ENCODE assay signal across 9 mouse cellular contexts in the genomic region with DNA sequence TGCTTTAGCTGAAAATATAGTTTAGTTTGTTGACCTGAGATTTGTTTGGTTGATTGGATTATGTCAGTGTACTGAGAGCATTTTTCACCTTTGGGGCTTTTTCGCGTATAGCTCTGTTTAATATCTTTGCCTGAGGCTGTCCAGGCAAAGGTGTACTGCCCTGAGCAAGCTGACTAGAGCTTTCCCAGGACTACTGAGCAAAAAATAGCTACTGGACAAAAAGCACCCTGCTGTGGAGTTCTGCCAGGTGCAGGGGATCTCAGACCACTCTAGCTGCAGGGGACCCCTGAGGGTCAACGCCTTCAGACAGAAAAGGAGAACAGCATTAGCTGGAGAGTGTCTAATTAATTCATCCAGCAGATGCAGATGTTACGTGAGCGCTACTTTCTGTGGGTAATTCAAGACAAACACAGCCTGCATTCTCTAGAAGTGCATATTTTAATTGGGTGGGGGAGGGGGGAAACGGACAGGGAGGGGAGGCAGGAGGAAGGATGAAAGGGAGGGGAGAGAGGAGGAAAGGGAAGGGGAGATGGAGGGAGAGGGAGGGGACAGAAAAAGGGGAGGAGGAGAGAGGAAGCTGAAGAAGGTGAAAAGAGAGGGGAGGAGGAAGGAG.
DNase-seq lines count a peak whose midpoint lies in the region; ATAC-seq and TF ChIP-seq lines count a peak whose summit lies in the region.
"Had no signal": no experiment of that assay in that cellular context is flagged by ENCODE, and none has a peak within 500 bp of the region (broad histone marks: within the 10 kb centered on the region; RNA-seq: fewer than 3 reads in every experiment).

No protein-coding gene starts in this region.

- 32% methylated on average over 6 of the region's 6 CpGs for WGBS in heart, embryonic 11.5 days (ENCODE audit: insufficient replicate concordance)
- 18% methylated on average over 6 of the region's 6 CpGs for WGBS in embryonic facial prominence, embryonic 13.5 days
- 13% methylated on average over 6 of the region's 6 CpGs for WGBS in hindbrain, embryonic 15.5 days
- 48% methylated on average over 6 of the region's 6 CpGs for WGBS in liver, postnatal 0 days (ENCODE audit: insufficient replicate concordance)

- no peaks in the 10 kb centered on the region for H3K36me3 ChIP-seq in heart, embryonic 11.5 days (ENCODE audit: control insufficient read depth, insufficient read depth, low read length)
- no peaks in the 10 kb centered on the region for H3K36me3 ChIP-seq in embryonic facial prominence, embryonic 13.5 days
- H3K36me3 ChIP-seq in hindbrain, embryonic 15.5 days, result no peaks in the 10 kb centered on the region
- H3K36me3 ChIP-seq in liver, postnatal 0 days (replicated peaks; ENCODE audit: insufficient read depth, low read length), result no peaks in the 10 kb centered on the region

- H3K9ac ChIP-seq in heart, embryonic 11.5 days (ENCODE audit: low read depth, low read length), result no peak overlapping the region
- H3K9ac ChIP-seq in embryonic facial prominence, embryonic 13.5 days, result no peak overlapping the region
- H3K9ac ChIP-seq in hindbrain, embryonic 15.5 days, result no peak overlapping the region
- H3K9ac ChIP-seq in liver, postnatal 0 days (replicated peaks), result no peak overlapping the region

- TF ChIP-seq EP300 in liver, postnatal 0 days (IDR thresholded peaks at IDR 0.05; ENCODE audit: low read depth), result no peak

- TF ChIP-seq CTCF in liver, postnatal 0 days (IDR thresholded peaks at IDR 0.05; ENCODE audit: low read depth), result no peak

- peak overlapping the region; percentile 6; the same call in 1 of the 2 replicates for H3K4me2 ChIP-seq in heart, embryonic 11.5 days
- peak overlapping the region; percentile 38 for H3K4me2 ChIP-seq in embryonic facial prominence, embryonic 13.5 days
- H3K4me2 ChIP-seq in hindbrain, embryonic 15.5 days, result peak overlapping the region; percentile 41
- no peak overlapping the region for H3K4me2 ChIP-seq in liver, postnatal 0 days (ENCODE audit: low read depth, low read length)

- DNase-seq in heart, adult 8-10 months (ENCODE audit: low spot score), result no peak
- DNase-seq in neural tube, embryonic 10.5 days (ENCODE audit: extremely low spot score, low spot score), result peak; percentile 22
- no peak for DNase-seq in cerebellum, adult 11-12 months
- DNase-seq in liver, postnatal 0 days, result no peak
- DNase-seq in left cerebral cortex, postnatal 14 days (ENCODE audit: low spot score in 2 of 2), result no peak

- intact Hi-C loops in left cerebral cortex, postnatal 14 days (cut with DNase I), result no loop called here

- no peak overlapping the region for H3K4me3 ChIP-seq in heart, embryonic 11.5 days (ENCODE audit: low read depth, low read length)
- 0 out of 2 replicates have a peak overlapping the region, but pooled peaks have one; percentile 6 for H3K4me3 ChIP-seq in embryonic facial prominence, embryonic 13.5 days
- 0 out of 2 replicates have a peak overlapping the region, but pooled peaks have one; percentile 6 for H3K4me3 ChIP-seq in hindbrain, embryonic 15.5 days
- no peak overlapping the region for H3K4me3 ChIP-seq in liver, postnatal 0 days (ENCODE audit: low read depth, low read length)
- H3K4me3 ChIP-seq: layer of hippocampus, adult 2 months had no signal

- H3K27me3 ChIP-seq in heart, embryonic 11.5 days (ENCODE audit: control insufficient read depth, insufficient read depth, low read length), result no peaks in the 10 kb centered on the region
- H3K27me3 ChIP-seq in embryonic facial prominence, embryonic 13.5 days, result no peaks in the 10 kb centered on the region
- H3K27me3 ChIP-seq in hindbrain, embryonic 15.5 days, result no peaks in the 10 kb centered on the region
- H3K27me3 ChIP-seq in liver, postnatal 0 days (ENCODE audit: insufficient read depth, low read length), result no peaks in the 10 kb centered on the region

- H3K4me1 ChIP-seq in heart, embryonic 11.5 days (ENCODE audit: control insufficient read depth, insufficient read depth, low read length), result no peaks in the 10 kb centered on the region
- peaks cover 4% of the 10 kb centered on the region; the same call in 1 of the 2 replicates for H3K4me1 ChIP-seq in embryonic facial prominence, embryonic 13.5 days
- H3K4me1 ChIP-seq in hindbrain, embryonic 15.5 days (replicated peaks), result peaks cover 5% of the 10 kb centered on the region
- no peaks in the 10 kb centered on the region for H3K4me1 ChIP-seq in liver, postnatal 0 days (ENCODE audit: insufficient read depth)

- no peak overlapping the region for H3K27ac ChIP-seq in heart, embryonic 11.5 days (ENCODE audit: low read depth, low read length)
- no peak overlapping the region for H3K27ac ChIP-seq in embryonic facial prominence, embryonic 13.5 days
- H3K27ac ChIP-seq in hindbrain, embryonic 15.5 days (replicated peaks), result peak overlapping the region; percentile 30; the same call in 1 of the 2 replicates
- H3K27ac ChIP-seq in liver, postnatal 0 days (ENCODE audit: low read depth), result no peak overlapping the region
- H3K27ac ChIP-seq: layer of hippocampus, adult 2 months had no signal

- no peak for ATAC-seq in heart, embryonic 11.5 days (replicated peaks; ENCODE audit: insufficient number of reproducible peaks, low FRiP score, low TSS enrichment)
- no peak for ATAC-seq in embryonic facial prominence, embryonic 13.5 days (ENCODE audit: insufficient number of reproducible peaks, insufficient read depth, low FRiP score, low TSS enrichment, low read depth)
- no peak for ATAC-seq in hindbrain, embryonic 15.5 days (ENCODE audit: low FRiP score, low read depth)
- ATAC-seq in liver, postnatal 0 days, result no peak

- no peaks in the 10 kb centered on the region for H3K9me3 ChIP-seq in heart, embryonic 11.5 days (replicated peaks; ENCODE audit: control insufficient read depth, low read length)
- no peaks in the 10 kb centered on the region for H3K9me3 ChIP-seq in embryonic facial prominence, embryonic 13.5 days
- H3K9me3 ChIP-seq in hindbrain, embryonic 15.5 days, result no peaks in the 10 kb centered on the region
- no peaks in the 10 kb centered on the region for H3K9me3 ChIP-seq in liver, postnatal 0 days (ENCODE audit: low read length)

Comparison
In these comparisons a context has a peak if more than half of its experiments do, and no peak if none do; other contexts are left out.
1. H3K4me3 ChIP-seq: peak in embryonic facial prominence, embryonic 13.5 days (single experiment) and hindbrain, embryonic 15.5 days (single experiment); none in heart, embryonic 11.5 days (single experiment) and liver, postnatal 0 days (single experiment).